Mouse (Mus musculus): Measurements from ENCODE around the gene Arfip1.

Gene Arfip1

DNA sequence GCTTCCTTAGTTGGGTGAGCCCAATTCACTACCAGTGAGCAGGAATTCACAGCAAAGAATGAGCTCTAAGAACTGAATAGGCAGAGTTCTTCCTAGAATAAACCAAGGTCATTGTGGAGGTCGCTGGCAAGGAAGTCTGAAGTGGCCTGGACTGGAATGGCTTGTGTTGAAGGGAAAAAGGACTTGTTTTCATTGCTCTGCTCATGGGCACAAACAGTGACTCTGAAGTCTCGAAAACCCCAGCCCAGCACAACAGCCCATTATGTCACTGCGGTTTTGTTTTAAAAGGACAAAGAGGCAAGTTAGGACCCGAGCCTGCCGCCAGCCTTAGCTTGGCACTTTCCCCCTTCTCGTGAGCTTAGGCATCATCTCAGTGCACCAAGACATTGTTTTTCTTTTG, 93.7 kb downstream of the Arfip1 start:
- DNase-seq (ENCODE audit: low spot score) = no peak

DNA sequence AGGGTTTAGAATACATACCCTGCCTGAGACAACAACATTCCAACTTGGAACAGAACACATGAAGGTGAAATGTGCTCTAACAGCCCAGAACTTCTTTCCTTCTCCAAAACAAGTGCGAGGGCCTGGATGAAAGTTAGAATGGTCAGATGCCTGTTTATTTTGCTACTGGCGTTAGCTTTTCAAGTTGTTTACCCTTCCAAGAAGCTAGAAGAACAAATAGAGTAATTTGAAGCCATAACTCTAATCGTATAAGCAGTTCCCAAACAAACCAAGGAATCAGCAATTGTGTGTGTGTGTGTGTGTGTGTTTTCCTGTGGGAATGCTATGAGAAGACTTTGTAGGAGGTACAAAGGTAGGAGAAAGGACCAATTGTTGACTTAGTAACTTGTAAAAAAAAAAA, 97.5 kb downstream of the Arfip1 start:
- peak; percentile 53 for DNase-seq (ENCODE audit: low spot score)

DNA sequence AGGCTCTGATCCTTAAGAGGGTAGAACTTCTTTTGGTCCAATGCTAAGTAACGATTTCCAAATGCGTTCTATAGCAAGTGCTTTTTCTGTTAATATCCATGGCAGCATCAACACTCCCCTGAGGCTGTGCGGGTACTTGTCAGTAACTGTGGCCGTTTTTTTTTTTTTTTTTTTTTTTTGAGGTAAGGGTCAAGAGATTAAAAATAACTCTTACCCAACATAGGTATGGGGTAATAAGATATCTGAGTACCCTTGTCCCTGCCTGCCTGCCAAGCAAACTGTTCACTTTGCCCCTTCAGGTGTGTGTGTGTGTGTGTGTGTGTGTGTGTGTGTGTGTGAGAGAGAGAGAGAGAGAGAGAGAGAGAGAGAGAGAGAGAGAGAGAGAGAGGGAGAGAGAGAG, 98.1 kb downstream of the Arfip1 start:
- DNase-seq (ENCODE audit: low spot score) = peak; percentile 50

DNA sequence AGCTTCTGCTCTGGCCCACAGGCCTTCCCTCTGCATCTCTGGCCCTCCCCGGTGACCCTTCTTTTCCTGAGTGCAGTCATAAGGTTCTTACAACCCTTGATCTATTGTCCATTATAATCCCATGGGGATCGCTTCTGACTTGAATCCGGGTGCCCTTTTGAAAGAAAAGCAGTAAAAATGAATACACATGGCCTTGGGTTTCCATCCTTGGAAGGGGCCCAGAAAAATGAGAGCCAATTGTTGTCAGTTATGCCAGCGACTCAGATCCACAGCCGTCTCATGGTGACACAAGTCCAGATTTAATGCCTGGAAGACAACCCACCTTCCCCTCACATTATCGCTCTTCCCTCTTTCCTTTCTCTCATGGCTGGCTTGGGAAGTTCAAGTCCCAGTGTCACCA, 100.3 kb downstream of the Arfip1 start:
- no peak for DNase-seq (ENCODE audit: low spot score)

DNA sequence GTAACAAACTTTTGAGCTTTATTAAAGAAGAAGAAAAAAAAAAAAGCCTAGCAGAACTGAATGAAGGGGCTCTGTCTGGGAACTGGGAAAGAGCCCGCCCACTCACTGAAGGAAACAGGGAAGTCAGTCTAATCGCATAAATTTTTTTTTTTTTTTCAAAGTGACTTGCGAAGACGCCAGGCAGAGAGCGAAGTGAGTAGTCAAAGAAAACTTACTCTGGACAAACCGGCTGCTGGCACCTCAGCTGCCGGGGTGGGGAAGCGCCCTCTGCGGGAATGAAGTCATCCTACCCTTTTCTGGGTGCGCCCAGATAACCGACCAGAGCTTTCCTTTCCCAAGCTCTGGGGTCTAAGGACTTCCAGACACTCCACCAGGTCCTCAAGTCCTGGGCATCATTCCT, 101.3 kb downstream of the Arfip1 start:
- DNase-seq (ENCODE audit: low spot score) = peak; percentile 71

DNA sequence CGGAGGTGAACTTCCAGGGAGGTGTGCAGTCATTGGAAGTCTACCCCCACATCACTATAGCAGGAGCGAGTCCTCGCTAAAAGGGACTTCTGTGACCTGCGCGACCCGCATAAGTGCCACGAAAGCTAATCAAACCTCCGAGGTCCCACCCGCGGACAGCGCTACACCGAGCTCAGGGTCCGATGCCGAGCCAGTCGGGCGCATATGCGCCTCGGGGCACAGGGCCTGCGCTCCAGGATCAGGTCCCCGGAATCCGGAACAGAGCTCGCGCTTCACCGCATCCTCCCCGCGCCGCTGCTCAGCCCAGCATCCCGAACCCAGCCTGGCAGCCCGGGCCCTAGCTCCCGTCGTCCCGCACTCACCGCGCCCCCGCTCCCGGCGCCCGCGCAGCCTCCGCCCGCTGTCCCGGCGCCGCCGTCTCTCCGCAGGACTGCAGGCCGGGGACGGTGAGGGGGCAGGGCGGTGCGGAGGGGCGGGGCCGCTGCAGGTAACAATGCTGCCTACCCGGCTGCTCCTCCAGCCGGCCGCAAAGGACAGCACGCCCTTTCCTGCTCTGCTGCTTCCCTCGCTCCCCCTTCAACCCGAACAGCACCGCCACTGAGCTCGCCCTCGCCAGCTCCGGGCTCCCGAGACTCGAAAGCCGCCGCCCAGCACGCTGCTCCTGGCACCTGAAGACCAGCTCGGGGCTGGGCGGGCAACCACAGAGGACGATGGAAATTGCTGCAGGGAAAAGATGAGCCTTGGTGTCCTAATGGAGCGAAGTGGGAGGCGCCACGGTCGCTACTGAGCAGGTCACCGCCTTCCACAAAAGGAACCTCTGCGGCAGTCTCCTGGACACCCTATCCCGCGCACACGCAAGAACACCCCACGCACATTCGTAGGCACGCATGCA, 102.2 kb downstream of the Arfip1 start, which contains the start of gene Fhdc1:
Gene Fhdc1 (minus strand): TSS at position 424 of the 892 bp plus-strand sequence.
- peak; percentile 73 for DNase-seq (ENCODE audit: low spot score)

DNA sequence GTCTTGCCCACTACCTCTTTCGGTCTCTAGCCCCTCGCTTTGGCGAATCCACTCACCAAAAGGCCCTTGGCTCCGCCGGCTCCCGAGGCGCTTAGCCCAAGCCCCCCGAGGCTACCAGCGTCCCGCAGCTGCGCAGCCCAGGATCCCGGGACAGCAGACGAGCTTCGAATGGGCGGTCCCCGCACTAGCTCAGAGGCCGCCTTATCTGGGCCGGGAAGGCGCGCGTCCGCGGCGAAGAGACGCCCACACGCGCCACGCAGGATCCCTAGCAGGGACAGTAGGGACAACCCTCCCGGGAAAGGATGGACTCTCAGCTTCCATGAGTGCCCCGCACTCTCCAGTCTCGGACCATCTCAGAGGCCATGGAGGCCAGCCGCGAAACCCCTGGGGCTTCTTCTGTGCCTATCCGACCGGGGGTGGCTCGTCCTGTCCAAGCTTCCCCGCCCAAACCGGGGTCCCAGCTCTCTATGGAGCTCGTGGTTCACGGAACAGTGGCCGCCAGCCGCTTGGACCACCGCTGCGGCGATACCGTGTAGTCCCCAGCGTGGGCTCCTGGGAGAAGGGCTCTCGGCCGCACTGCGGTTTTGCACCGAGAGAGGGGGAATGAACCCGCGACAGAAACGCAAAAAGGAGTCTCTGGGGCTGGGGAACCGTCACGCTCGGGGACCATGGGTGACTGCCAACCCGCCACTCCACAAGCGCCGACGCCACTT, 103.0 kb downstream of the Arfip1 start:
- peak; percentile 64 for DNase-seq (ENCODE audit: low spot score)

DNA sequence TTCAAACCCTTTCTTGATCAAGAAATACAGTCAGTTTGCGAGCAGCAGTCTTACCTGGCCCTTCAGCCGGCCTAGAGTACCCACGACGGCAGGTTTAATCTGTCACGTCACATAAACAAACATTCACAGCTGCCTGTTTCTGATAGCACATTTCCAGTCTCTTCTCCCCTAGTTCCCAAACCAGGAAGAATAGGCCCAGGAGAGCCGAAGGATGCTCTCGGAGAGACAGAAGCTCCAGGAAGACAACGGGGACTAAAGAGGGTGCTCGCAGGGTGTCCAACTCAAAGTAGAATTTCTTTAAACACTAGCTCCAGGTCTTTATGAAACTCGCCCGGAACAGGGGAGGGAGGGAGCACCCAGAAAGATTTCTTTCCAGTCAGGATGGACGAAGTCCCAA, 103.5 kb downstream of the Arfip1 start:
- DNase-seq (ENCODE audit: low spot score) = no peak

DNA sequence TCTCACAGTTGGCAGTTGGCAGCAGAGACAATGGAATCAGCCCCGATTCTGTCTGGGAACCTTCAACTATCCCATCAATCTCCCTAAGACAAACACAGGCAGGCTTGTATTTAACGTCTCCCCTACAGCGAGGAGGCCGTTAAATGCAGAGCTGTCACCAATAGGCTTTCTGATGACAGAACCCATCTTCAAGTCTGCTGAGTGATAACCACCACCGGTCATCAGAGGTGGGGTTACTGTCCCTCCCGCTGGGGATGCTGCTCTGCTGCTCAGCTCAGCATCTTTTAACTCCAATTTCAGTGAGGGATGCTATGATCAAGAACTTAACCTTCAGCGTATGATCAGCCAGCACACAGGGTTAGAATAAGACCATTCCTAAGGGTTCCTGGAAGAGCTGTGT, 104.2 kb downstream of the Arfip1 start:
- no peak for DNase-seq (ENCODE audit: low spot score)

DNA sequence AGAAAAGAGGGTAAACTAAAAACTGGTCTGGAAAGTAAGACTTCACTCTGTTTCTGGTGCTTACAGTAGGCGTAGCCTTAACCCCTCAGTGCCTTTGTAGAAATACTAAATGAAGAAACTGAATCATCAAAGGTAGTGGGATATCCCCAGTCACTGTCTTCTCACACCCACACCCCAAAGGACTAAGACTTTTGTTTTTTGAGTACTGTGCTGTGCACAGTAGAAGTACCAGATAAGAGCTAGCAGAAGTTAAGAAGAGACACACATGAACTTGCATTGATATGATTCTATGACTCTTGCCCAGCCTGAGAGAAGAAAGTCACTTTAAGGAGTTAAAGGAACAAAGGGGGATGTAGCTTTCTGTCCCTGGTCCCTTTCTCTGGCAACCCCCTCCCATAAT, 104.9 kb downstream of the Arfip1 start:
- DNase-seq (ENCODE audit: low spot score) = no peak

DNA sequence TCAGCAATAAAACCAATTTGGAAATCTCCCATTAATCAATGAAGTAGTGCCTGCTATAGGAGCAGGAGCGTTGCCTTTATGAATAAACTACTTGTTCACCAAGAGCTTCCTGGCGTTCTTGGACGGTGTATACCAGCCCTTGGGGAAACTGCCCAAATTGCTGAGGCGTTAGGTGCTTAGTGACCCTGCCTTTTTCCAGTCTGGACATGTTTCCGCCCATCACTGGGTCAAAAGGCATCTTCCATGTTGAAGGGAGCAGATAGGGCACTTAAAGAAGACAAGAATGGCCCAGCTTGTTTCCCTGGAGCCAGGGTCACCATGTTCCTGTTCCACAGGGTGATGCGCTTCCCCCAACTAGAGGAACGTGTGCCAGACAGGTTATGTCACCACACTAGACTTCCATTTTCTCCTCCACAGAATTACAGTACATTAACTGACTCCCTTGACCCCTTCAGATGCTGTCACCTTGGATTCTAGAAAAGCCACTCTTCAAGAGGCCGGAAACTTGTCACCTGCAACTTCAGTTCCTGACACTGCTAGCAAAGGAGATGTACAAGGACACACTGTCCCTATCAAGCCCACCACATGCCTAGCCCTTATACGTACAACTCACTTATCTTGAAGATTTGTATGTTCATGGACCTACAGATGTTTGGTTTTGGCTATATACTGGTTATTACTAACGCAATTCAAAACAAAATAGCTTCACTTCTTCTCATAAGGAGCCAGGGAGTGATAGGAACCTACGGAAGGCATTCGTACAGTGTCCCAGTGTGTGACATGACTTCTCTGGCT, 107.2 kb downstream of the Arfip1 start:
- DNase-seq (ENCODE audit: low spot score) = no peak

DNA sequence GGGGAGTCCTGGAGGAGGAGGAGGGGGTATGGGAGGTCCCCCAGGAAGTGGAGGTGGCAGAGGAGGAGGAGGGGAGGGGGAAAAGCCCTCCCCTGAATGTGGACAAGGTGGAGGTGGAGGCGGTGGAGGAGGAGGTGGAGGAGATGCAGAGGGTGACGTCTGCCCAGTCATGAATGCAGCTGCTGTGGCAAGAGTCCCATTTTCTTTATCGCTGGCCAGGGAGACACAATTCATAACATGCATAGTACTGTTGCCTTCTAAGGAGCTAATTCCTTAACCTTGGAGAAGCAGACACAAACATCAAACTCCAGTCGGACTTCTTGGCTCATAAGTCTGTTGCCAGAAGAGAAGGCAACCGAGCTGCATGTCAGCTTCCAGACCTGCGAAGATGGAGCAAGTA, 108.0 kb downstream of the Arfip1 start:
- no peak for DNase-seq (ENCODE audit: low spot score)

DNA sequence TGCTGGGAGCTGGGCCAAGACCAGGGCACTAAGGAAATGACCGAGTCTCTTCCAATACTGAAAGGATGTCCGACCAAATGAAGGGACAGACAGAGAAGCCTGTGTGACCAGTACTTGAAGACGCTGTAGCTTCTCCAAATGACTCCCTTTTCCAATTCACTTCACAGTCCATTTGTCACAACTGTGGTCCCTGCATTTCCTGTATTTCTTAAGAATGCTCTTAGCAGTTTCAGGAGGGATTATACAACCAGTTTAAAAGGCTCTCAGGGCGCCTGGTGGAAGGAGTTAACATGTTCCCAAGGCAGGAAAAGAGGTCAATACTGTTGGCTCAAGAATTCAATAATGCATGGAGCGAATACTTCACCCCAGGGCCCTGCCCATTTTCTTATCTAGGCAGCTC, 109.5 kb downstream of the Arfip1 start:
- DNase-seq (ENCODE audit: low spot score) = peak; percentile 57

DNA sequence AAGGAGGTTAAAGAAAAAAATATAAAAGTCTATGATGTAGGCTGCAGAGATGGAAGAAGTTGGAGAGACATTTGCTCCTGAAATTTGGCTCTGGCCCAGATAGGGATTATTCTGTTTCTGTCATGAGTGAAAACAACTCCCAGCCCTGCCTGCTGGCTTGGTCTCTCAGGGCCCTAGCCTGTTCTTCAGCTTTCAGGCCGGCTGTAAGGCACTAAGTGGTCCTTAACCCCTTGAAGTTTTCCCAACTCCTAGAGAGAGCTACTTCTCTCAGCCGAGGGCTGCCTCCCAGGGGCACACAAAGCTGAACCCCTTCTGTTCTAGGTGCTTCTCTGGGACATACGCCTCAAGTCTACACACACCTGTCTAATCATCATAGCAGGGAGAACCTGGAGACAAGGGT, 109.9 kb downstream of the Arfip1 start:
- no peak for DNase-seq (ENCODE audit: low spot score)

DNA sequence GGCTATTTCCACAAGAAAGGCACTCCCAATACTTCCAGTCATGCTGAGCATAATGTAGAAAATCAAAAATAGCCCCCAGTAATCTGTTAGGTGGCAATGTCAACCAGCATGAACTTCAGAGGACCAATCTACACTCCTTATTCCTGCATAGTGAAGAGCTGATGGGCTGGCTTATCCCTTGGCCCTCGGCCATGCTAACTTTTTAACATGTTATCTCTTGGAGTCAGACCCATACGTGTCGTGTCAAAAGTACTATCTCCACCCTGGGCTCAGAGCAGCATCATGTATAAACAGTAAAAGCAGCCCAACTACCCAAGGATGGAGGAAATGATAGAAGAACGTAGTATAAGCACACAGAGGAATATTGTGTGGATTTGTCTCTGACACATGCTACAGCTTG, 111.3 kb downstream of the Arfip1 start:
- no peak for DNase-seq (ENCODE audit: low spot score)

DNA sequence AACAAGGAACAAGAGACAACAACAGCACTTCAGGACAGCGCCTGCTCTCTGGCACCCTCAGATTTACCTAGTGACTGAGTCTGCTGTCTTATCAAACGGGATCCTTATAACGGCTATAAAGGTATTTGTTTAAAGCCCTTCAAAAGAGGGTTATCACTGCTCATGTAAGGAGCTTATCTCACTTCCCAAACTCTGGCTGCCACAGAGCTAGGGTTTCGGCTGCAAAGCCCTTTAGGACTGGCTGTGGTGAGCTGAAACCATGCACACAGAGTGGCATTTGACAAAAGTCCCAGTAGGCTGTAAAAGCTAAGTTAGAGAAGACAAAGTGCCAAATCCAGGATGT, 114.3 kb downstream of the Arfip1 start:
- DNase-seq (ENCODE audit: low spot score) = no peak

DNA sequence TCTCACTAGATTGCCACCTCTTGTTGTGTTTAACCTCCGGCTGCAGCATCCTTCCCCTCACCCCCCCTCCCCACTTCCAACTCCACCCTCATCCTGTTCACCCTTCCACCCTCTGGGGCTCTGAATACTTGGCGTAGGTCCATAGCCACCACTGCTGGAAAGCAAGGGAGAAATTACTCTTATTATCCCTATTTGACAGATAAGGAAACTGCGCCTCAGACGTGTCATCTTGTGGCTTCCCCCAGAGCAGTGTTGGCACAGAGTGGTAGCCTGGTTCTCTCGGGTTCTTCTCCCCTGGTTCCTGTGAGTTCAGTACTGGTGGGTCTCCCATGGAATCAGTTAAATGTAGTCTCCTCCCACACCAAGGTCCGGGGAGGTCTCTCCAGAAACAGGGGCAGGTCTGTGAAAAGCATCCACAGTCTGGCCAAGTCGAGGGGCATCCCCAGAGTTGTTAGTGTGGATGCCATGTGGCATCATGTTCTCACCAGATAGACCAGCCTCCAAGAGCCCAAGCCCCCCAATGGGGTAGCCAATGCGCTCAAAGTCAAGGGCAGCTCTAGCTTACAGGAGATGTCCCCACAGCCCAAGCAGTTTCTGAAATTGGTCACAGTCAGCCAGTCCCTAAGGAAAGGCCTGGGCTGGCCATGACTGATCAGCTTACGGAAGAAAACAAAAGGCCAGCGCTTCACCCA, 114.9 kb downstream of the Arfip1 start:
- no peak for DNase-seq (ENCODE audit: low spot score)

DNA sequence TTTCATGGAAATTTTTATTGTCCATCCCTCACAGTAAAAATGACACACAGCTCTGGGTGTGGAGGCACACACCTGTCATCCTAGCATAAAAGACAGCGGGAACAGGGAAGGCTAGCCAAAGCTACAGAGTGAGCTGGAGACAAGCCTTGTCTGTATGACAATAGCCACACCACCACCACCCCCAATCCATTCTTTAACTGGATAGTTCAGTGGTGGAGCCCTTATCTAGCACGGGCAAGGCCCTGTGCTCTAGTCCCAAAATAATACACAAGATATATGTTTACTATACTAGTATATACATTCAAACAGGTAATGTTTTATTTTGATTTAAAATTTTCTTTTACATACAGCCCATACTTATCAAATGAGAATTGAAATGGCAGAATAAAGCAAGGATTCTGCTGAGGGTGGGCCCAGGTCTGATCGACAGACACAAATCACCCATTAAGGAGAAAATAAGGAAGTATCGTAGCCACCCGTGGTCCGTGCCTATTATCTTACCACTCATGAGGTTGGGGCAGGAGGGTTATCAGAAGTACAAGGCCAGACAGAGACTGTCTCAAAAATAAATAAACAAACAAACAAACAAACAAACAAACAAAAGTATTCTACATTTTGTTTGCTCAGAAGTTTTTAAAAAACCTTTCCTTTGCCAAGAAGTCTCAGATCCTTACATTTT, 116.5 kb downstream of the Arfip1 start:
- DNase-seq (ENCODE audit: low spot score) = no peak

DNA sequence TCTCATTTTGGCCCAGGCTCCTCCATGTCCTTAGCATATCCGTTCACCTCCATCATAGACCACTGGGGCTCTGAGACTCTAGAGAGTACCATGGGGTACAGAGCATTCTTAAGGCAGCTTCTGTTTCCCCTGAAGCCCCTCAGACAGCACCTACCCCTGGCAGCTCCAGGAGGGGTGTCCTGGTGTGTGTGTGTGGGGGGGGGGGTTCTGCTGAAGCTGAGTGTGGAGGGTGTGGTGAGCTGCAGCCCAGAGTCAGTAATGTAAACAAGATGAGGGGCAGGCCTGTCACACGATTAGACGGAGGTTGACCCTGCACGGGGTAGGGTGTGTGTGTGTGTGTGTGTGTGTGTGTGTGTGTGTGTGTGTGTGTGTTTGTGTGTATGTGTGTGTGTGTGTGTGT, 120.7 kb downstream of the Arfip1 start:
- DNase-seq (ENCODE audit: low spot score) = no peak

DNA sequence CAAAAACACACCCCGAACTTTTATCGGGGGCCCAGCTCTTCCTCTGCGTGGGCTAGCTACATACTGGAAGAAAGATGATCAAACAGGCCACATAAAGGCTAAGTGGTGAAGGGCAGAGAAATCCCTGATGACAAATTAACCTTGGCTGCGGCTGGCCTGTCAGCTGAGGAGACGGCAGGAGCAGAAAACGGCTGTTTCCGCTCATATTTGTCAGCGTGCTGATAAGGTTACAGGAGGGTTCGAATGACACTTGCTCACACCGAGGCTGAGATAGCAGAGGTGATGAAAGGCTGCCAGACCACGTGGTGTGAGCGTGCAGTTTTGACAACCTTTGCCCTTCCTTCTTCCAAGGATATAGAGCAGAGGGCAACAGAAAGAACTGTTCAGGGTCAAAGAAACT, 121.5 kb downstream of the Arfip1 start:
- no peak for DNase-seq (ENCODE audit: low spot score)

DNA sequence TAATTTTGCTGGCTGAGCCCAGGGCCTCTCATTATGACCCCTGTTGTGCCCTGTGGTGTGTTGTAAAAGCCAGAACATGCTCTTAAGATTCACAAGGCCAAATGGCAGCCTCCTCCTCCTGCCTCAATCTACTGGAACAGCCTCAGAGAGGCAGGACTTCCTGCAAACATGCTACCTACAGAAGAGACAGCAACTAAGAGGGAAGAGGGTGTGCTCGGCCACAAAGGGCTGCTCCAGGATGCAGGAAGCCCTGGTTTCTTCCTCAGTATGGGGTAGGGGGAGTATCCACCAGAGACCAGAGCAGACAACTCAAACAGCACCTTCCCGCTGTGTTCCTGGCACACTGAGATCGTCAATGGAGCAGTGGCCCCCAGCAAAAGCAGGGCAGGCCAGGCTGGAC, 121.9 kb downstream of the Arfip1 start:
- no peak for DNase-seq (ENCODE audit: low spot score)

Measured in lung, postnatal 25 days (tissue).